Mouse (Mus musculus) adipose tissue, adult 10 weeks (tissue): ENCODE results near the gene Metrnl. TPM values are rescaled to one million over a fixed set of nuclear protein-coding genes. Genes with fewer than 3 reads are reported as not detected.

Source experiments
- polyA plus RNA-seq: library from polyadenylated mRNA; stranded (reverse); fragments of 350-450 nt; fragmentation: Illumina TruSeq; extraction: RNeasy Lipid Tissue Mini Kit (QIAGEN cat#74804); gene quantifications from one replicate; pipeline ENCODE4 v1.2.3, GENCODE M21; 2014; ENCODE audit warnings: low read depth, low replicate concordance

Gene Metrnl
- 37.3 TPM for polyA plus RNA-seq

GRCm38 (mm10) chr11:121701244-121701643 is at the start of gene Metrnl:
TSS of gene Metrnl (plus strand) at chr11:121701544.

DNA sequence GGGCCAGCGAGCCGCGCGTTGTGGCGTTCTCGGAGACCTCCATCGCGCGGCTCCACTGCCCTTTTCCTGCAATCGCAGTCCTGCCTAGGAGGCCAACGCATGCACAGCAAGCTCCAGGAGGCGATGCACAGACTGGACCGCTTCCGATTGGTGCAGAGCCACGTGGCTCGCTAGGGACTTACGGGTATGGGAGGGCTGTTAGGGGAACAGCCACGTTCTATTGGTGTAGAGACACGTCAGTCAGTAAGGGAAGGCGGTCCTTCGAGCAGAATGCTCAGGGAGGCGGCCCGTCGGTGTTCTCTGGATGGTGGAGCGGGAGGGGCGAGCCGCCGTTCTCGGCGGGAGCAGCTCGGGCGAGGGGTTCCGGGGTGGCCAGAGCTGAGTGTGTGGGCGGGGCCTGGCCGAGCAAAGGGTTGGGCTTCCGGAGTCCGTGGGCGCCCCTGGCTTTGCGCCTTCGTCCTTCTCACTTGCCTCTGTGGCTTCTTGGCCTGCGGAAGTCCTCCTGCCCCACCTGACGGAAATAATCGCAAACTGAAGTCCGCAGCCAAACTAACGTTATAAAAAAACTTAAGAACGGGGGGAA is 28.3 kb upstream of the Metrnl start, which contains the start of gene B3gntl1:
Gene B3gntl1 (minus strand): TSS at position 164 of the 583 bp plus-strand sequence.

Other genes with a start within 250 kb of the Metrnl start
- 49.8 TPM for gene Tbcd, start 249.6 kb upstream of the Metrnl start, polyA plus RNA-seq
- 13.6 TPM for gene Zfp750, start 182.2 kb upstream of the Metrnl start, polyA plus RNA-seq
- gene B3gntl1, start 28.4 kb upstream of the Metrnl start, polyA plus RNA-seq = 10.7 TPM
- 0.78 TPM for gene Ptchd3, start 128.7 kb downstream of the Metrnl start, polyA plus RNA-seq